Mouse (Mus musculus) kidney, adult 18-20 months (tissue): Measurements from ENCODE around the gene Samd4b.
"Not testable (repeated sequence)": the region's sequence is repeated elsewhere in the genome, so short reads cannot be mapped to it uniquely, and the experiment has no call there.

ENCODE experiments used
- DNase-seq: peaks from one replicate; pipeline ENCODE4 v3.0.0; 2021

Samd4b gene

DNA sequence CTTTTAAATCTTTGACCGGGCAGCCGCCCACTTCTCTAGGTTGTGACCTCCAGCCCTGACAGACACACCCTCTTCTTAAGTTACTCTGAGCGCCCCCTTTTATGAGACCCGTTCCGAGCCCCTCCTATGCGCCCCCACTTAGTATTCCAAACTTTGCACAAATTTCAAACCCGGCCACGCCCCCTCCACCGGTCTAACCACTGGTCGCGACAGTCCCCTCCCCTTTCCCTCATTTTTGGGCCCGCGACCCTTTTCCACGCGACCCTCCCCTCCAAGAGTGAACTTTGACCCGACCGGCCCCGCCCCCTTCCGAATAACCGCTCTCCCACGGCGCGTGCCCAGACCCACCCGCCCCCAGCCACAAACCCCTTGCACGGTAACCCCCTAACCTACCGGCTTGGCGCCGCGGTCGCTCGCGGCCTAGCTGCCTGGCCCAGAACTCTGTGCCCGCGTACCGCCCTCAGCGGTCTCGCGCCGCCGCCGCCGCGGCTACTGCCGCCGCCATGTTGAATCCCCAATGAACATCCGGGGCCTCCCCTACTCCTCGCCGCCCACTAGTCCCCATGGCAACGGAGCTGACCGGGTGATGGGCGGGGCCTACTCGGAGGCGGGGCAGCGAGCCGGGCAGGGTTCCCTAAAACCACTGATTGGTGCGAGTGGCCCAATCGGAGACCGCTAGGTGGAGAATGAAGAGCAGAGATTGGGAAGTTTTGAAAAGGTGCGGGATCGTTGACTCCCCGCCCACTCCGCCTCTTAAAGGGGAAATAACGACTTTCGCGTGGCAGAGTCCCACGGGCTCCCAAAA lies at the start of gene Samd4b, which contains the start of gene Pak4:
TSS of gene Samd4b (minus strand) at position 503 of the 805 bp plus-strand sequence.
TSS of gene Pak4 (minus strand) at position 544 of the 805 bp plus-strand sequence.
- DNase-seq, result peak; percentile 99

DNA sequence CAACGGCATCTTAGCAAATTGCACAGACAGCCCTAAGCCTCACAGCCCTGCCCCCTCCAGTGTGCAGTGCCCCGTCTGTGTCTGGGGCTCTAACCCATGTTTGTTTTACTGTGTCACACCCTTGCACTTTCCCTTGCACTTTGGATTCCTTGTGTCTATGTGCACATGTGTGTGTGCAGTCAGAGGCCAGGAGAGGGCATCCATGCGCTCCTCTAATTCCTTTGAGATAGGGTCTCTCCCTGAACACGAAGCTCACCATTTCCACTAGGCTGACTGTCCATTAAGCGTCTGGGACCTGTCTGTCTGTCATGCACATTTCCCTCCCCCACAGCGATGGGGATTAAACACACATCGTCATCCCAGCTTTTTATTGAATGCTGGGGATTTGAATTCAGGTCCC lies 49.1 kb upstream of the Samd4b start:
- DNase-seq, result no peak

DNA sequence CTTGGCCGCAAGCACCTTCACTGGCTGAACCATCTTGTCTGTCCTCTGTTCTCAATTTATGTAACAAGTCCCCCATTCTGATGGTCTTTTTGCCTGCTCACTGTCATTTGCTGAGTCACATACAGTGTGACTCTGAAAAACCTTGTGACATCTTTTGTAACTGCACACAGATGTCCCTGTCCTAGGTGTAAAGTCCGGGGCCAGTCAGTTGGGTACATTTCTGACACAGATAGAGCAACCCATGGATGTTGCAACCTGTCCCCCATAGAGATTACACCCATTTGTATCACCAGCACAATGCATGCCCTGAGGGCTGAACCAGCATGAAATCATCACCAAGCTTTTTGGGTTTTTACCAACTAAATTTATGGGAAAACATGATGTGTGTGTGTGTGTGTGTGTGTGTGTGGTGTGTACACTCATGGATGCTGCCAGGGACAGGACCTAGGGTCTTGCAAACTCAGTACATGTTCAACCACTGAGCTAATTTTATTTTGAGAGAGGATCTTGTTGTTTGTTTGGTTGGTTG lies 48.1 kb upstream of the Samd4b start:
- DNase-seq, result no peak

GRCm38 (mm10) chr7:28645366-28645765 lies 47.4 kb upstream of the Samd4b start:
- no peak for DNase-seq

DNA sequence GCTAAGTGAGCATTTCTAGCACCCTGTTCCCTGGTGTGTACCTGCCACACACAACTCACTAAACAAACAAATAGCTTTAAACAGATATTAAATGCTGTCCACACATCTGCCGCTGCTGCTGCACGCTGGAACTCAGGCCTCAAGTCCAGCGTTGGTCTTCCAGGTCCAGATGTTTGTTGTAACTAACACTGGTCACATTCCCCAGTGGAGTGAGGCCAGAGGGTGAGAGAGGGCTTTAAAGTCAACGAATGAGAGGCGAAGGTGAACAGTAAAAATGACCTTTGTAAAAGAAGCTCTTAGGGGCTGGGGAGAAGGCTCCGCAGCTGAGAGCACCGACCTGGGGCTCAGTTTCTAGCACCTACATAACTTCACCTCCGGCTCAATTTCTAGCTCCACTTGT lies 43.6 kb upstream of the Samd4b start:
- DNase-seq, result no peak

- DNase-seq, result peak; percentile 8
Measured at GRCm38 (mm10) chr7:28637511-28637910, 39.6 kb upstream of the Samd4b start.

- no peak for DNase-seq
Measured at GRCm38 (mm10) chr7:28634128-28634527, 36.2 kb upstream of the Samd4b start.

DNA sequence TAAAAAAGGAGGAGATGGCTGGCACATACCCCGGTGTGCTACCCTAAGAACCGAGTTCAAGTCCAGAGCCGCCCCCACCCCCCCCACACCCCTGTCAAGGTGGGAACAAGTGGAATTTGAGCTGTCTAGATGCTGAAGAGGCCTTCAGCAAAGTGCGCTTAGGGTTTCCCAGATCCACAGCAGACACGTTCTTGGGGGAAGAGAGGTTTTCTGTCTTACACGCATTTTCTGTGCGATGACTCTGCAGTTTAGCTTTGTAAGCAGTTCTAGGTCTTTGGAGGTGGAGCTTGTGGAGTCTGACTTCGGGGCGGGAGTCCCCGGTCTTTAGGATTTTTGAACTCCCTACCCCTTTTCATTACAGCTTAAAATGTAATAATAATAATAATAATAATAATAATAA lies 33.1 kb upstream of the Samd4b start, which contains the start of gene Acp7:
TSS of gene Acp7 (minus strand) at position 260 of the 400 bp plus-strand sequence.
- no peak for DNase-seq

- DNase-seq, result no peak
Measured at GRCm38 (mm10) chr7:28624791-28625190, 26.8 kb upstream of the Samd4b start.

DNA sequence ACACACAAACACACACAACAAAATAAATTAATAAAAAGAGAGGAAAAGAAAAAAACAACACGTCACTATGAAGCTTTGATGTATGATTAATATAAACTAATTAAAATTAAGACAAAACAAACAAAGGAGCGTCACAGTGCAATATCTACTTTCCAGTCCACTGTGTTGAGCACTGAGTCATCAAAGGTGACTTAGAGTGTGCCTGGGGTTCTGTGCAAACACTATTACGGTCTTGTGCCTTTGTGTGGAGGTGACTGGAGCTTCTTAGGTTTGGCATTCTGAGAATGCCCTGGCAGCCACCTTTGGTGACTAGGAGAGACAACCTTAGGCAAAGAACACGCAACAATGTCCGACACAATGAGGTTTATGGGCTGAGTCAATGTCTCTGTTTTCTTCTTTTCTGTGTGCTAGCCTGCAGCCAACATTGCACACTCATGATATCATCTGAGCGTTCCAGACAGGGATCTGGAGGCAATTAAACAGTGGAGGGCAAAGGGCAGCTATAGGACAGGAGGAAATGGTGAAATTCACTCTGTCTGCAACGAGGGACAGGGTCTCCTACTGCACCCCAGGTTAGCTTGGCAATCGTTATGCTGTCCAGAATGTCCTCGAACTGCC lies 21.3 kb upstream of the Samd4b start:
- no peak for DNase-seq

- DNase-seq, result no peak
Measured at GRCm38 (mm10) chr7:28605951-28606350, 8.0 kb upstream of the Samd4b start.

DNA sequence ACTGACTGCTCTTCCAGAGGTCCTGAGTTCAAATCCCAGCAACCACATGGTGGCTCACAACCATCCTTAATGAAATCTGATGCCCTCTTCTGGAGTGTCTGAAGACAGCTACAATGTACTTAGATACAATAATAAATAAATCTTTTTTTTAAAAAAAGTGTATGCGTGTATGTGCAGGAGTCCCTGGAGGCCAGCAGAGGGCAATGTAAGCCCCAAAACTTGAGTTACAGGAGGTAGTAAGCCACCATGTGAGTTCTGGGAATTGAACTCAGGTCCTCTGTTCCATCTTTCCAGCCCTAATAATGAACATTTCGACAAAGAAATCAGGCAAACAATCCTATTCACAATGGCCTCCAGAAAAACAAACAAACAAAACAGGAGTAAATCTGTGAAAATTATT lies 5.8 kb upstream of the Samd4b start:
- not testable (repeated sequence) for DNase-seq

GRCm38 (mm10) chr7:28603136-28603535 lies 5.2 kb upstream of the Samd4b start:
- DNase-seq, result no peak

DNA sequence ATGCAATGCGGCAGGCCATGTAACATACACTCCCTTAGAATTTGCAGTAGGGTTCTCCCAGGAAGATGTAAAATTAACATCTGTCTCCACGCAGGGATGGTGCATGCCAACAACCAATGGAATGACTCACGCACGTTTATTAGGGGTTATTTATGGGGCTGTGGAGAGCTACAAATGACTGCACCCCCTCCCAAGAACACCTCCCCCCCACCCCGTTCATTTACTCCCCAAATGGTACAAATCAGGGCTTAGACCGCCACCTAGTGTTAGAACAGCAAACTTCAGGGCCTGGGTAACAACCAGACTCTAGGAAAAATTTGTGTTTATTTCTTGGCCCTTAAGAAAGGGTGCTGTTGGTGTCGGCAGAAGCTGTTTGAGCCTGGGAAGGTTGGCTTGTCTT lies 3.7 kb upstream of the Samd4b start:
- peak; percentile 55 for DNase-seq

- DNase-seq, result peak; percentile 73
Measured at GRCm38 (mm10) chr7:28601029-28601428, 3.1 kb upstream of the Samd4b start.

DNA sequence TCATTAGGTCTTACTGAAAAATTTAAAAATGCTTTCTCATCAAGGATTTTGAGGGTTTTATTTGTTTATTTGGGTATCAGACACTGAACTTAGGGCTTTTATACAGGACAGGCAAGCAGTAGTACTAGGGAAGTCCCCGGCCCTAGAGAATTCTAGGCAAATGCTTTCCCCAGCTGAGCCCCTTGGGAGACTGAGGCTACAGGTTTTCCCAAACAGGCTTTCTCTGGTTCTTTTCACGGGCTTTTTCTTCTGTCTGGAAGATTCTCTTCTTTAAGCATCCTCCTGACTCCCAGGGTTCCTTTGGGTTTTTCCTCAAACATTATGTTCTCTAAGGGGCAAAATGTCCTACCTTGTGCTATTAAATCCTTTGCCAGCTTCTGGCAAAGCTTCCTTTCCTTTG lies 1.0 kb upstream of the Samd4b start:
- no peak for DNase-seq

DNA sequence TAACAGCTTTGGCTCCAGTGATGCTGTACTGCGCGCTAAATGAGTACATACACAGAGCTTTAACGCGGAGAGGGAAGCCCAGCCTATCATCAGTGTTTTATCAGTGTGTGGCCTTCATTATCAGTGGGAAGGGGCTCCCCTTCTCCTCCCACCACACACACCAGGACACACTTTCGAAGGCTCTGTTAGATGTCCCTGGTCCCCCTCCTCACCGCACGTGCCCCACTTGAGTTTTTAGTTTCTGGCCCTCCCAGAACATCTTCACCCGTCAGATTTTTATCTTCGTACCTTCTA lies 720 bp downstream of the Samd4b start:
- DNase-seq, result no peak

DNA sequence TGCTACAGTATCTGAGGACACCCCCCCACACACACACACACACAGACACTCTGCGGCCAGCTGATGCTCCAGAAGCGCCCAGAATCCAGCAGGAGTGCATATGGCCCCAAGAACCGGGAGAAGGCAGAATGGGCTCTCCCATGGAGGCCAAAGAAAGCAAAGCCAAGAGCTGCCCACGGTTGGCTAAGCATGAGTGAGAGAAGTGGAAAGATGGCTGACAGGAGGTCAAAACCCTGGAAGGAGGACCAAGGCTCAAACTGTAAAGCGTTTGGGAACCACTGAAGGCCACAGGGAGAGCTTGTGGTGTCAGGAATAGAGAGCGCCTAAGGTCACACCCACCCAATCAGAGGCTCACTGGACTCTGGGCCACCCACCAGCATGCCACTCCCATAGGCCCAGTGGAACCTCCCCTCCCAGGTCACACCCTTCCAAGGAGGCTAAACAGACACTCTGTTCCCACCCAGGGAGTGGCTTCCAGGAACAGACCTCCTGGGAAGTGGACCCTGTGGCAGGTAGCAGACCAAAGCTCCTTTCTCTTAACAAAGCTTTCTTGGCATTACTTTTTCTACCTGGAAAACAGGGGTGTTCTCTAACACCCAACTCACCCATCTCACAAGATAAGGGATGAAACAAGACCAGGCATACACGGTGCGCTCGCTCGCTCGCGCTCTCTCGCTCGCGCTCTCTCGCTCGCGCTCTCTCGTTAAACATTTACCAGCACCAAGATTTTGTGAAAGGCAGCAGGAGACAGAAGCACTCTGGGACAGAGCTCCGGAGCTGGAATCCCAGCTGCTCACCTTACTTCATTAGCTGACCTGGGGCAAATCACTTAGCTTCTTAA lies 1.3 kb downstream of the Samd4b start:
- peak; percentile 85 for DNase-seq

DNA sequence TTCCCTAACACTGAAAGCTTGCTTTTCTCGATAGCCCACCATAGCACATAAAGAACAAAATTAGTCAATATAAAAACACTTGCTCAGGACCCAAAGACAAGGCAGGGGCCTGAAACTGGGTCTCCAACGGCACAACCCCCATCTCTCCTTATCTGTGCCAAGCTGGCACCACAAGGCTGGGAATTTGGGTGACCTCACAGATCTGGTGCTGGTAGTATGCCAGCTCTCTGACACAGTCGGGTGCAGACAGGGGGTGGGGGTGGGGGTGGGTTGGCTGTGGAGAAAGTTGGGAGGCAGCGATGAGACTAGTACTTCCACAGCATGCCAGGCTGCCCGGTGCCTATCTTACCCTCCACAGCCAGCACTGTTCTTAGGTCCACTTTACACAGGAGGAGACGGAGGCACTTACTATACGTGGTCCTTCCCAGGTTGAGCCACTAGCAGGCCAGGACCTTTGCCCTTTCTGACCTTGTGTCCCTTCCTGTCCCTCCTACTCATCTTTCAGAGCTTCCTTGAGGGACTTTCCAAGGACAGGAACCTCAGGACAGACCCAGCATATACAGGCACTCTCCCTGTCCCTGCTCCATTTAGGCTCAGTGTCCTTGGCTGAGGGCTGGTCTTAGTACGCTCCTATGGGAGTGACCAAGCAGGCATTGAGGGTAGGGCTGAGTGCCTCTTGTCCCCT lies 2.1 kb downstream of the Samd4b start:
- peak; percentile 45 for DNase-seq

GRCm38 (mm10) chr7:28593206-28594111 lies 4.5 kb downstream of the Samd4b start:
- peak; percentile 52 for DNase-seq

GRCm38 (mm10) chr7:28591862-28592261 lies 6.1 kb downstream of the Samd4b start:
- no peak for DNase-seq

- DNase-seq, result peak; percentile 60
Measured at GRCm38 (mm10) chr7:28587644-28588043, 10.3 kb downstream of the Samd4b start.
